Mouse (Mus musculus): ENCODE data around the gene Gkap1. TPM values are rescaled to one million over a fixed set of nuclear protein-coding genes. Genes with fewer than 3 reads are reported as not detected.

Gene Gkap1
- polyA plus RNA-seq, 1 experiment from 2014 or later: 21.5 TPM

- 74% methylated on average over 10 of the region's 10 CpGs for WGBS
- DNase-seq (ENCODE audit: low spot score): no peak
- no peak overlapping the region for H3K4me2 ChIP-seq (ENCODE audit: low read length)
Observed at GRCm38 (mm10) chr13:58276256-58276655, 757 bp upstream of the Gkap1 start.

DNA sequence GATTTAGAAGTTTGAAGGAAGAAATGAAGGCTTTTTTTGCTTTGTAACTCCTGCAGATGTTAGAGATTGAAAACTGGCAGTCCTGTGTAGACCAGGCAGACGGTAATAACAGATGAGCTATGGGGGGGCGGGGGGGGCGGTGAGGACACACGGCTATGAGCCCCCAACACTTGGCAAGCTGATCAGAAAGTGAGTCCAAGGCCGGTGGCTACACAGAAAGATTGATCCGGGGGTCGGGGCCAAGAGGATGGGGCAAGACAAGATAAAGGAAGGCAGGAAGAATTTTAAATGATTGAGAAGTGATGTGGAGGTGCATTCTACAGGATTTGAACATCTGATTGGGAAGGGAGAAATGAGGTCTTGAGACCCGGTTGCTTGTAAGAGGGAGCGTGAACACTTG, 423 bp downstream of the Gkap1 start:
- DNase-seq (ENCODE audit: low spot score) (no peak), ATAC-seq (replicated peaks; ENCODE audit: low FRiP score, low TSS enrichment, low read depth) (no peak)
- WGBS: 22% methylated on average over 9 of the region's 9 CpGs
- no peaks in the 10 kb centered on the region for H3K9me3 ChIP-seq (ENCODE audit: control insufficient read depth, low read length)
- no peak overlapping the region for H3K27ac ChIP-seq (ENCODE audit: low read depth)
- no peaks in the 10 kb centered on the region for H3K27me3 ChIP-seq (replicated peaks; ENCODE audit: control insufficient read depth, insufficient read depth, low read length)
- peak overlapping the region; percentile 77 for H3K4me2 ChIP-seq (ENCODE audit: low read length)
- H3K9ac ChIP-seq (ENCODE audit: low read length): no peak overlapping the region
- H3K4me1 ChIP-seq (replicated peaks; ENCODE audit: control insufficient read depth, insufficient read depth, low read length): peaks cover 13% of the 10 kb centered on the region; the same call in 1 of the 2 replicates
- H3K36me3 ChIP-seq (ENCODE audit: control insufficient read depth, insufficient read depth, low read length): no peaks in the 10 kb centered on the region
- H3K4me3 ChIP-seq (ENCODE audit: low read depth, low read length): peak overlapping the region; percentile 72

More at GRCm38 (mm10) chr13:58276256-58276655, 757 bp upstream of the Gkap1 start:
- Histone ChIP-seq H3K9me3 (ENCODE audit: control insufficient read depth, low read length) (no peaks in the 10 kb centered on the region), H3K4me3 (ENCODE audit: low read depth, low read length) (no peak overlapping the region), H3K27me3 (replicated peaks; ENCODE audit: control insufficient read depth, insufficient read depth, low read length) (no peaks in the 10 kb centered on the region), H3K36me3 (ENCODE audit: control insufficient read depth, insufficient read depth, low read length) (no peaks in the 10 kb centered on the region), H3K27ac (ENCODE audit: low read depth) (no peak overlapping the region), H3K9ac (ENCODE audit: low read length) (no peak overlapping the region), H3K4me1 (replicated peaks; ENCODE audit: control insufficient read depth, insufficient read depth, low read length) (peaks cover 13% of the 10 kb centered on the region; the same call in 1 of the 2 replicates)
- no peak for ATAC-seq (replicated peaks; ENCODE audit: low FRiP score, low TSS enrichment, low read depth)

- Histone ChIP-seq H3K36me3 (ENCODE audit: control insufficient read depth, insufficient read depth, low read length) (no peaks in the 10 kb centered on the region), H3K9me3 (ENCODE audit: control insufficient read depth, low read length) (no peaks in the 10 kb centered on the region), H3K4me3 (ENCODE audit: low read depth, low read length) (peak overlapping the region; percentile 72), H3K27ac (ENCODE audit: low read depth) (peak overlapping the region; percentile 83), H3K4me1 (replicated peaks; ENCODE audit: control insufficient read depth, insufficient read depth, low read length) (peaks cover 13% of the 10 kb centered on the region; the same call in 1 of the 2 replicates), H3K9ac (ENCODE audit: low read length) (peak overlapping the region; percentile 75), H3K4me2 (ENCODE audit: low read length) (peak overlapping the region; percentile 77), H3K27me3 (replicated peaks; ENCODE audit: control insufficient read depth, insufficient read depth, low read length) (no peaks in the 10 kb centered on the region)
- DNase-seq (ENCODE audit: low spot score) (peak; percentile 85), ATAC-seq (replicated peaks; ENCODE audit: low FRiP score, low TSS enrichment, low read depth) (peak; percentile 79)
- WGBS: 3% methylated on average over 82 of the region's 84 CpGs
Observed at GRCm38 (mm10) chr13:58274259-58274991, 1.1 kb downstream of the Gkap1 start.

DNA sequence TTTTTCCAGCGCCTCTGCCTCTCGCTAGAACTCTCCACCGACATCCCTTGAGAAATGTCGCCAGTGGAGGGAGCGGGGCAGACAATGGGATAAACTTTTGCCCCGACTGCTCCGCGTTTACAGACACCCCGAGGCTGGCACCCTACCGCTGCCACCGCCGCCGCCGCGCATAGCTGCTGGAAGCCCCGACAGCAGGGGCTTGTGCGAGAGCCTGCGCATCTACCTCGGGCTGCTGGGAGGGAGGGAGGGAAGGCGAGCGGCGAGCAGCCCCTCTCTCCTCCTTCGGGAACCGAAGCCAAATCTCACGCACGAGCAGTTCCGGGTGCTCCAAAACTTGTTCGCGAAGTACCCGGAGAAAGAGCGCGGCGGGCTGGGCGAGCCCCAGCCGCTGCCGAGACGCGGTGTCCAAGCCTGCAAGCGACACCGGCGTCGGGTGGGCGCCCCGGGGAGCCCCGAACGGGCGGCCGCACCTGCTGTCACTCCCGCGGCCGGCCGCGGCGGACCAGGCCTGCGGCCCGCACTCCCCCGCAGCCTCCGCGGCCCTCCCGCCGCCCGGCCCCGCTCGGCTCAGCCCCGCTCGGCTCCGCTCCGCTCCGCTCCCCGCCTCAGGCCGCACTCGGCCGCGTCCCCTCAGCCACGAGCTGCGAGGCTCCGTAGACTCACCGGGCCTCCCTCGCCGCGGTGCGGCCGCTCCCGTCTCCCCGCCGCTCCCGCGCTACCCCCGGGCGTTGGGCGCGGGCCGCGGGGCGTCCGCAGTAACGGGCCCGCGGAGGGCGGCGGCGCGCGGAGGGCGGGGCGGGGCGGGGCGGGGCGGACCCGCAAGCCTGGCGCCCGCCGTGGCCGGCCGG, 1.9 kb downstream of the Gkap1 start:
- Histone ChIP-seq H3K4me1 (replicated peaks; ENCODE audit: control insufficient read depth, insufficient read depth, low read length) (peaks cover 13% of the 10 kb centered on the region; the same call in 1 of the 2 replicates), H3K9me3 (ENCODE audit: control insufficient read depth, low read length) (no peaks in the 10 kb centered on the region), H3K9ac (ENCODE audit: low read length) (peak overlapping the region; percentile 75), H3K4me2 (ENCODE audit: low read length) (peak overlapping the region; percentile 77), H3K27me3 (replicated peaks; ENCODE audit: control insufficient read depth, insufficient read depth, low read length) (no peaks in the 10 kb centered on the region), H3K36me3 (ENCODE audit: control insufficient read depth, insufficient read depth, low read length) (no peaks in the 10 kb centered on the region), H3K27ac (ENCODE audit: low read depth) (peak overlapping the region; percentile 83), H3K4me3 (ENCODE audit: low read depth, low read length) (peak overlapping the region; percentile 72)
- peak; percentile 70 for ATAC-seq (replicated peaks; ENCODE audit: low FRiP score, low TSS enrichment, low read depth)
- peak; percentile 85 for DNase-seq (ENCODE audit: low spot score)
- under 1% methylated on average over 85 of the region's 115 CpGs for whole genome bisulfite sequencing

DNA sequence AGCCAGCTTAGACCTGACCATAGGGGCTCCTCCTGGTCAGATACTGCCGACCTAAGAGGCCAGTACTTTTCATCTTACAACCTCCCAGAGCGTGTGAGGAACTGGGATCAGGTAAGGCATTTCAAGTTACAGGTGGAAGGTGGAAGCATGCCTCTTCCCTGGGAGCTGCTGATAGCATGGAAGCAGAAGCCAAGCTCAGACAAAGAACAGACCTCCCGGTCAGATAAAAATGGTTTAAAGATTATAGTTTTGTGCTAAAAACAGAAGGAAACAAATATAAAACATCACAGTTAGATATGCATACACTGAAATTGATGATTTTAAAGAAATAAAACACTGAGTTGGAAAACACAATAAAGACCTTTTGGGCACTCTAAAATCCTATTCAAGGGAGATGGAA, 8.6 kb downstream of the Gkap1 start:
- no peak for DNase-seq (ENCODE audit: low spot score)
- no peak overlapping the region for H3K27ac ChIP-seq (ENCODE audit: low read depth)
- WGBS: 80% methylated on average over 3 of the region's 3 CpGs

GRCm38 (mm10) chr13:58263546-58263945, 12.0 kb downstream of the Gkap1 start:
- no peaks in the 10 kb centered on the region for H3K4me1 ChIP-seq (replicated peaks; ENCODE audit: control insufficient read depth, insufficient read depth, low read length)
- no peaks in the 10 kb centered on the region for H3K27me3 ChIP-seq (replicated peaks; ENCODE audit: control insufficient read depth, insufficient read depth, low read length)
- H3K9me3 ChIP-seq (ENCODE audit: control insufficient read depth, low read length): no peaks in the 10 kb centered on the region
- ATAC-seq (replicated peaks; ENCODE audit: low FRiP score, low TSS enrichment, low read depth) (no peak), DNase-seq (ENCODE audit: low spot score) (no peak)
- whole genome bisulfite sequencing: 84% methylated on average over 8 of the region's 8 CpGs
- no peak overlapping the region for H3K27ac ChIP-seq (ENCODE audit: low read depth)
- H3K4me2 ChIP-seq (ENCODE audit: low read length): no peak overlapping the region
- no peak overlapping the region for H3K9ac ChIP-seq (ENCODE audit: low read length)
- H3K4me3 ChIP-seq (ENCODE audit: low read depth, low read length): no peak overlapping the region
- peaks cover 14% of the 10 kb centered on the region for H3K36me3 ChIP-seq (ENCODE audit: control insufficient read depth, insufficient read depth, low read length)

More for the DNA sequence above, 8.6 kb downstream of the Gkap1 start:
- no peaks in the 10 kb centered on the region for H3K27me3 ChIP-seq (replicated peaks; ENCODE audit: control insufficient read depth, insufficient read depth, low read length)
- peaks cover 6% of the 10 kb centered on the region for H3K36me3 ChIP-seq (ENCODE audit: control insufficient read depth, insufficient read depth, low read length)
- no peak overlapping the region for H3K4me2 ChIP-seq (ENCODE audit: low read length)
- no peaks in the 10 kb centered on the region for H3K4me1 ChIP-seq (replicated peaks; ENCODE audit: control insufficient read depth, insufficient read depth, low read length)
- H3K9me3 ChIP-seq (ENCODE audit: control insufficient read depth, low read length): no peaks in the 10 kb centered on the region
- no peak overlapping the region for H3K9ac ChIP-seq (ENCODE audit: low read length)
- H3K4me3 ChIP-seq (ENCODE audit: low read depth, low read length): no peak overlapping the region
- no peak for ATAC-seq (replicated peaks; ENCODE audit: low FRiP score, low TSS enrichment, low read depth)

DNA sequence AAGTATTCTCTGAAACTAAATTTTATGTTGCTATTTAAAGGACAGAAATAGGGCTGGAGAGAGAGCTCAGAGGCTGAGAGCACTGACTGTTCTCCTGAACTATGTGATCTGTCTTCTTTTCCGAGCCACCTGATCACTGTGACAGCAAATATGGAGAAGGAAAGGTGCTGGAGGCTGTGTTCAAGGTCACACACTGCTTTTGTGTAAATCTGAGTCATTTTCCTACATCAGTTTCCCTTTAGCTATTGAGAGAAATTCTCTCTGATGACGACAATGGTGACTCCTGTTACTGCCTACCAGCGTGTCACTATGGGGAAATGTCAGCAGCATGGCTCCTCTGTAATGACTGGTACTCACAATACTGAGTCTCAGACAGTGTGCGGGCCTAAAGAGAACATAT, 13.8 kb downstream of the Gkap1 start:
- Histone ChIP-seq H3K9me3 (ENCODE audit: control insufficient read depth, low read length) (no peaks in the 10 kb centered on the region), H3K4me2 (ENCODE audit: low read length) (no peak overlapping the region), H3K27me3 (replicated peaks; ENCODE audit: control insufficient read depth, insufficient read depth, low read length) (no peaks in the 10 kb centered on the region), H3K4me1 (replicated peaks; ENCODE audit: control insufficient read depth, insufficient read depth, low read length) (no peaks in the 10 kb centered on the region), H3K4me3 (ENCODE audit: low read depth, low read length) (no peak overlapping the region), H3K9ac (ENCODE audit: low read length) (no peak overlapping the region), H3K27ac (ENCODE audit: low read depth) (no peak overlapping the region), H3K36me3 (ENCODE audit: control insufficient read depth, insufficient read depth, low read length) (peaks cover 15% of the 10 kb centered on the region)
- 84% methylated on average over 4 of the region's 4 CpGs for WGBS
- ATAC-seq (replicated peaks; ENCODE audit: low FRiP score, low TSS enrichment, low read depth) (no peak), DNase-seq (ENCODE audit: low spot score) (no peak)

DNA sequence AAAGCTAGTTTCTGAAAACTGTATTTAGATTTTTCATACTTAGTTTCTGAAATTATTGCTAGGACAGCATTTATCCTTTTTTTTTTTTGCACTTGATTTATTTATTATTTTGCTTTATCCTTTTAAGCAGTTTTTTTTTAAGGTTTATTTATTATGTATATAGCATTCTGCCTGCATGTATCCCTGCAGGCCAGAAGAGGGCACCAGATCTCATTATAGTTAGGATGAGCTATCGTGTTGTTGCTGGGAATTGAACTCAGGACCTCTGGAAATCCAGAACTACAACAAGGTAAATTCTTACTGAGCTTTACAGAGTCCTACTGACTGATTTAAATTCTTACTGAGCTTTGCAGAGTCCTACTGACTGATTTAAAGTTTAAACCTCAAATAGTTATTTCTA, 22.2 kb downstream of the Gkap1 start:
- ATAC-seq (replicated peaks; ENCODE audit: low FRiP score, low TSS enrichment, low read depth) (no peak), DNase-seq (ENCODE audit: low spot score) (no peak)
- Histone ChIP-seq H3K9ac (ENCODE audit: low read length) (no peak overlapping the region), H3K27ac (ENCODE audit: low read depth) (no peak overlapping the region), H3K4me2 (ENCODE audit: low read length) (no peak overlapping the region), H3K36me3 (ENCODE audit: control insufficient read depth, insufficient read depth, low read length) (peaks cover 22% of the 10 kb centered on the region), H3K9me3 (ENCODE audit: control insufficient read depth, low read length) (no peaks in the 10 kb centered on the region), H3K27me3 (replicated peaks; ENCODE audit: control insufficient read depth, insufficient read depth, low read length) (no peaks in the 10 kb centered on the region), H3K4me3 (ENCODE audit: low read depth, low read length) (no peak overlapping the region), H3K4me1 (replicated peaks; ENCODE audit: control insufficient read depth, insufficient read depth, low read length) (no peaks in the 10 kb centered on the region)
- WGBS: 89% methylated on average over 1 of the region's 1 CpGs

Data from intestine, embryonic 14.5 days (tissue).